Mouse (Mus musculus) liver, adult 2 months (tissue): ENCODE results near the gene Gpr3. TPM values are rescaled to one million over a fixed set of nuclear protein-coding genes. Genes with fewer than 3 reads are reported as not detected.

Experiments
- DNase-seq: peaks from one replicate; pipeline ENCODE4 v3.0.0-alpha.2; 2011; ENCODE audit warnings: low read depth, low spot score; ENCODE audit errors: extremely low read depth
- H3K27ac ChIP-seq: fragments of 200-500 bp; replicated peaks from 2 replicates; pipeline ENCODE4 v1.5.1; 2012; ENCODE audit warnings: low read depth, mild to moderate bottlenecking, control low read depth, inconsistent platforms, low read length; ENCODE audit not compliant: insufficient read depth
- H3K27me3 ChIP-seq: fragments of 200-500 bp; 2 replicates; pipeline ENCODE4 v1.6.1; 2012; ENCODE audit warnings: mild to moderate bottlenecking, moderate library complexity, low read length, inconsistent platforms; ENCODE audit not compliant: control insufficient read depth, insufficient read depth
- H3K36me3 ChIP-seq: fragments of 200-500 bp; 2 replicates; pipeline ENCODE4 v1.6.1; 2012; ENCODE audit warnings: low read length, inconsistent platforms; ENCODE audit not compliant: control insufficient read depth, insufficient read depth
- H3K4me1 ChIP-seq: fragments of 200-500 bp; 2 replicates; pipeline ENCODE4 v1.6.1; 2011; ENCODE audit warnings: low read length; ENCODE audit not compliant: control insufficient read depth, insufficient read depth
- H3K4me3 ChIP-seq: fragments of 200-500 bp; 2 replicates; pipeline ENCODE4 v1.5.1; 2011; ENCODE audit warnings: low read depth, mild to moderate bottlenecking, control low read depth, low read length, moderate library complexity; ENCODE audit not compliant: insufficient read depth
- H3K79me2 ChIP-seq: fragments of 200-500 bp; 2 replicates; pipeline ENCODE4 v1.6.1; 2012; ENCODE audit warnings: inconsistent platforms, mild to moderate bottlenecking, low read length, moderate library complexity; ENCODE audit not compliant: control insufficient read depth, insufficient read depth
- H3K9ac ChIP-seq: fragments of 200-500 bp; 2 replicates; pipeline ENCODE4 v1.6.1; 2012; ENCODE audit warnings: low read depth, mild to moderate bottlenecking, control low read depth, inconsistent platforms, low read length
- CTCF ChIP-seq: fragments of 200-500 bp; IDR thresholded peaks from 2 replicates; pipeline ENCODE4 v1.5.1; 2011; ENCODE audit warnings: low read depth, low read length, control low read depth
- POLR2A ChIP-seq: fragments of 200-500 bp; IDR thresholded peaks from 2 replicates; pipeline ENCODE4 v1.6.1; 2011; ENCODE audit warnings: low read length, control low read depth; ENCODE audit not compliant: insufficient read depth; ENCODE audit errors: extremely low read depth
- WGBS: fragments of 180-500 bp; shearing (Covaris S2); methylation state at CpG from one replicate; pipeline ENCODE4 v1.1.7; 2018; 5-methylcytosine and 5-hydroxymethylcytosine counted together
- polyA plus RNA-seq: library from polyadenylated mRNA; depleted of rRNA; stranded (reverse); fragments of >200 nt; gene quantifications from 2 replicates; pipeline ENCODE4 v1.2.3, GENCODE M21; 2012
- total RNA-seq: library from RNA; depleted of rRNA; stranded (reverse); fragments of >200 nt; gene quantifications from 2 replicates; pipeline ENCODE4 v1.2.3, GENCODE M21; 2014

Gene Gpr3
- total and polyA plus RNA-seq, 2 experiments, result not detected

DNA sequence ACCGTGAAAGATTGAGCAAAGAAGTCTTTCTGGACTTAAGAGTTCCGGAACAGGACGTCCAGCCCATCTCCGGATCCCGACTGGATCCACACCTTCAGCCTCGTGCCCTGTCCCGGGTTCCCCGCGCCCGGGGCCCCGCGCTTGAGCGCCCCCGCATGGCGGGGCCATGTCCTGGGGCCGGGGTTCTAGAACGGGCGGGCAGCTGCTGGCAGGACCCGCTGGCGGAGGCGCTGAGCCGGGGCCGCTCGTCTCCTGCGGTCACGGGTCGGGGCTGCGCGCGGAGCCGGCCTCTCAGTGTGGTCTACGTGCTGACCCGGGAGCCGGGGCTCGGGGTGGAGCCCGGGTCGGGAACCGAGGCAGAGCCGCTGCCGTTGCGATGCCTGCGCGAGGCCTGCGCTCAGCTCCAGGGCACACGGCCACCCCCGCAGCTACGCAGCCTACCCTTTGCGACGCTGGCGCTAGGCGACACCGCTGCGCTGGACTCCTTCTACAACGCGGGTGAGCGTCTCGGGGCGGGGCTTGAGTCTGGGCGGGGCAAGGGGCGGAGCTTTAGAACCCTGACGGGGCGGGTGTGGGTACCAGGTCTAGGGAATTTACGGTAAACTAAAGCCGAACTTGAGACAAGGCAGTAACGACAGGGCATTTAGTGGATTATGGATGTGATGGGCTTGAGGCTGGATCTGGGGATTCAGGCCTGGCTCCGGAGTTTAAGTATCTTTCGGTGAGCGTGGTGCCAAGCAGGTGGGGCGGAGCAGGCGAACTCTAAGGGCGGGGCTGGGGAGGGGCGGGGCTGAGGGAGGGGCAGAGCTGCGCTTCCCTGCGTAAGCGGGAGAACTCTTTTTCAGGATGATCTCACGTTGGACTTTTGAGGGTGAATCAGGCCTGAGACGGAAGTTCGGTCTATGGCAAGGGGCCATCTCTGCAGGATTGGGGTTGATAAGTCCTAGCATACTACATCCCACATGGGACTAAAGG lies 28.9 kb upstream of the Gpr3 start:
- DNase-seq, result peak; percentile 61
- under 1% methylated on average over 78 of the region's 78 CpGs for WGBS
- H3K27ac ChIP-seq, result peak overlapping the region; percentile 63
- H3K4me3 ChIP-seq, result peak overlapping the region; percentile 74
- no peaks in the 10 kb centered on the region for H3K27me3 ChIP-seq
- no peaks in the 10 kb centered on the region for H3K79me2 ChIP-seq
- H3K4me1 ChIP-seq, result peaks cover 2% of the 10 kb centered on the region; the same call in 1 of the 2 replicates
- TF ChIP-seq CTCF (peak; percentile 12; the same call in 1 of the 2 replicates), POLR2A (peak; percentile 64)
- peak overlapping the region; percentile 84 for H3K9ac ChIP-seq
- H3K36me3 ChIP-seq, result no peaks in the 10 kb centered on the region

DNA sequence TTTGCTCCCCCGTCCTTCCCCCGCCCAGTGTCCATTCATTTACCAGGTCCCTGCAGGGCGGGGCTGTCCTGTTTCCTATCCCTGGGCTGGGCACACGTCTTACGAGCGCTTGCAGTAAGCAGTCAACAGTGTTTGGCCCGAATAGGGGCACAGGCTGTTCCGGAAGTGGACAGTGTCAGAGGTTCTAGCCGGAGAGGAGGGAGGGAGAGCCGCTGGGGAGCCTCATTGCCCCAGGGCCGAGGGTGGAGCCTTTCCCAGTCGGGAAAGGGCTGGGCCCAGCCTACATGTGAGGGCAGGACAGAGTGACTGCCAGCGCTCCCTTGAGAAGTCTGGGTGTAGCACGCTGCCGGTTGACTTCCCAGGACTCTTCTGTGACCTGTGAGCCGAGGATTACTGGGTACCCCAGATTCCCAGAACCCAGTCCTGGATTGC lies 28.2 kb upstream of the Gpr3 start, which contains the start of gene Map3k6:
Gene Map3k6, plus strand, starts transcription at position 329 of the 432 bp plus-strand sequence.
- Histone ChIP-seq H3K4me3 (peak within 1 kb of the TSS; percentile 74), H3K9ac (peak within 1 kb of the TSS; percentile 84), H3K27me3 (no peaks in the 10 kb centered on the region), H3K79me2 (no peaks in the 10 kb centered on the region), H3K36me3 (no peaks in the 10 kb centered on the region), H3K27ac (peak within 1 kb of the TSS; percentile 63), H3K4me1 (peaks cover 2% of the 10 kb centered on the region; the same call in 1 of the 2 replicates)
- peak; percentile 65 for DNase-seq
- WGBS, result 20% methylated on average over 16 of the region's 16 CpGs
- 0 out of 2 replicates have a peak, but pooled peaks have one; percentile 26 for TF ChIP-seq POLR2A
- TF ChIP-seq CTCF, result no peak

DNA sequence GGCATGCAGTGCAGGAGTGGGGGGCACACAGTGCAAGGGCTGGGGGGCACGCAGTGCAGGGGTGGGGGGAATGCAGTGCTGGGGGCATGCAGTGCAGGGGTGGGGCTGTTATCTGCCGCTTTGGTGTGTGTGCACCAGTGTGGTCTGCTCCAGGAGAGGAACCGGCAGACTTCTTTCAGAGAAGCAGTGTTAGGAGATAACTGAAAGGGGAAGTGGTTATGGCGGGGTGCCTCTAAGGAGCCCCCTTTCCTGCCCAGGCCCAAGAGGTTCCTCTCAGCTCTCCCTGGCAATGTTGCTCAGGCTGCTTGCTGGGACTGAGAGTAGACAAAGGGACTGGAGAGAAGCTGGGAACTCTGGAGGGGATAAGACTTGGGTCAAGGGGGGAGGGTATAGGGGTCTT lies 25.6 kb upstream of the Gpr3 start:
- 64% methylated on average over 4 of the region's 4 CpGs for WGBS
- Histone ChIP-seq H3K27ac (no peak overlapping the region), H3K9ac (no peak overlapping the region), H3K4me3 (no peak overlapping the region), H3K36me3 (no peaks in the 10 kb centered on the region), H3K79me2 (no peaks in the 10 kb centered on the region), H3K4me1 (peaks cover 2% of the 10 kb centered on the region; the same call in 1 of the 2 replicates), H3K27me3 (no peaks in the 10 kb centered on the region)
- DNase-seq, result no peak
- TF ChIP-seq CTCF (no peak), POLR2A (no peak)

DNA sequence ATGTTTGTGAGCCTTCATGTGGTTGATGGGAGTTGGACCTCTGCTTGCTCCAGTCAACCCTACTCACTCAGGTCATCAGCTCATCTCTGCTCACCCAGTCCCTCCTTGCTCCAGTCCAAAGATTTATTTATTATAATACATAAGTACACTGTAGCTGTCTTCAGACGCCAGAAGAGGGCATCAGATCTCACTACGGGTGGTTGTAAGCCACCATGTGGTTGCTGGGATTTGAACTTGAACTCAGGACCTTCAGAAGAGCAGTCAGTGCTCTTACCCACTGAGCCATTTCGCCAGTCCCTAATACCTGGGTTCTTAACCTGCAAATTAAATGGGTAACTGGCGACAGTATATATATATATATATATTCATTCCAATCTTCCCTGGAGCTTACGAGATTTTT lies 23.1 kb upstream of the Gpr3 start:
- TF ChIP-seq POLR2A (no peak), CTCF (no peak)
- H3K4me3 ChIP-seq, result no peak overlapping the region
- H3K79me2 ChIP-seq, result no peaks in the 10 kb centered on the region
- DNase-seq, result no peak
- H3K36me3 ChIP-seq, result no peaks in the 10 kb centered on the region
- H3K9ac ChIP-seq, result no peak overlapping the region
- no peak overlapping the region for H3K27ac ChIP-seq
- no peaks in the 10 kb centered on the region for H3K27me3 ChIP-seq
- 83% methylated on average over 5 of the region's 5 CpGs for WGBS
- no peaks in the 10 kb centered on the region for H3K4me1 ChIP-seq

DNA sequence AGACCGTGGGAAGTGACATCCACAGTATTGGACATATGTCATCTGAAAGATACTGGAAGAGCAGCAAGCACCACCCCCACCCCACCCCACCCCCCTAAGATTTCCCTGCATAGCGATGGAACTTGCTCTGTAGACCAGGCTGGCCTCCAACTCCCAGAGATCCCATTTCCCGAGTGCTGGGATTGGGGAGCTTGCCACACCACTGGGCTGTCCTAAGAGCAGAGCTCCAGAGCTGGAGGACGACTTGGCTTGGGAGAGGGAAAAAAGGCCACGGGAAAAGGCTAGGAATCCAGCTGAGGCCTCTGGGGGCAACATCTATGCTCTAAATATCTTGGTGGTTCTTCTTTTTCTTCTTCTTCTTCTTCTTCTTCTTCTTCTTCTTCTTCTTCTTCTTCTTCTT lies 22.4 kb upstream of the Gpr3 start:
- no peaks in the 10 kb centered on the region for H3K36me3 ChIP-seq
- TF ChIP-seq CTCF (no peak), POLR2A (no peak)
- WGBS, result 67% methylated on average over 5 of the region's 5 CpGs
- no peak for DNase-seq
- H3K4me3 ChIP-seq, result no peak overlapping the region
- no peaks in the 10 kb centered on the region for H3K79me2 ChIP-seq
- no peaks in the 10 kb centered on the region for H3K4me1 ChIP-seq
- H3K9ac ChIP-seq, result no peak overlapping the region
- no peak overlapping the region for H3K27ac ChIP-seq
- H3K27me3 ChIP-seq, result no peaks in the 10 kb centered on the region
